Mouse (Mus musculus) adrenal gland, adult 8-10 months (tissue): ENCODE data around the gene Papola. TPM values are rescaled to one million over a fixed set of nuclear protein-coding genes. Genes with fewer than 3 reads are reported as not detected.
"Not testable (repeated sequence)": the region's sequence is repeated elsewhere in the genome, so short reads cannot be mapped to it uniquely, and the experiment has no call there.

Experiments used
- DNase-seq: peaks from one replicate; pipeline ENCODE4 v3.0.0; 2022
- total RNA-seq, 4 experiments: library from RNA; stranded (reverse); gene quantifications; 2 replicates each; pipeline ENCODE4 v1.2.4; 2022

Papola gene
- total RNA-seq, 4 experiments from 2014 or later: 186 to 233 (median 219) TPM

DNA sequence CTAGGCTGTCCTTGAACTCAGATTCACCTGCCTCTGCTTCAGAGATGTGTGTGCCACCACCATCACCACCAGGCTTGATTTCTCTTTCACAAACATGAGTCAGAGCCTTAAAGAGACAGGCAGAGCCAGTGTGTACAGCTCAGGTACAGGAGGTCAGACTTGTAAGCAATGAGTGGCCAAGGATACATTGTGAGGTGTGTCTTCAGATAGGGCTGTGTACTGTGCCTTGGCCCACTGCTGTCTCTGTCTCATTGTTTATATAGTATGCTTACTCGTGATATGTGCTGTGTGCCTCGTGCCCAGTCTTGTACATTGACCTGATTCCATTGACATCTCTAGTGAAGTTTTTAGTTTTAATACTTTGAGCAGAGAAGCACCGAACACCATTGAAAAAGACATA, 21.3 kb downstream of the Papola start:
- DNase-seq: no peak

DNA sequence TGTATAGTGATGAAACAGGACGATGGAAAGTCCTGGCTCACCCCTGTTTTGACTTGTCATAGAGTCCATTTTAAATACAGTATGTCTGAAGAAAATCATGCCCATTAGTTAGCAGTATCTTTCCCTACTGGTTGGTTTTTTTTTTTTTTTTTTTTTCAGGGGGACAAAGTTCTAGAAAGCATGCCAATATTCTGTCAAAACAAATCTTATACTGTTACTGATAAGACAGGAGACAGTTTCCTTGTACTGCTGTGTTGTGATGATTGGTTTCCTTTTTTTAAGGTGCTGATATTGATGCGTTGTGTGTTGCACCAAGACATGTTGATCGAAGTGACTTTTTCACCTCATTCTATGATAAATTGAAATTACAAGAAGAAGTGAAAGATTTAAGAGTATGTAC, 21.7 kb downstream of the Papola start:
- no peak for DNase-seq

DNA sequence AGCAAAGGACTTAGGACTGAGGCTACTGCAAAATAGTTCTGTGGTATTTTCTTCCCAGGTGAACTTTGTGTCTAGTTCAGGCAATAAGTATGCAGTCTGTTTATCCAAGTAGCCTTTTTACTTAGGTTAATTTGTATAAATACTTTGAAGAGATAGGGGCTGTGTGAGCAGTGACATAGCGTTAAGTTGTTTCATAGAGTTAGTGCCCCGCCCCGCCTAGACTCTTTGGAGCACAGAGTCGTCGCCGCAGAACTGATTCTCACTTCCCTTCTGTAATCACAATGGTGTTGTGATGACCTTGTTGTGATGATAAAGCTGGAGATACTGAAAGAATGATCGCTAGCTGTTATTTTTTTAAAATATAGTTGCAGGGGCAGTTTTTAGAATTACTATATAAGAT, 22.9 kb downstream of the Papola start:
- DNase-seq: no peak

DNA sequence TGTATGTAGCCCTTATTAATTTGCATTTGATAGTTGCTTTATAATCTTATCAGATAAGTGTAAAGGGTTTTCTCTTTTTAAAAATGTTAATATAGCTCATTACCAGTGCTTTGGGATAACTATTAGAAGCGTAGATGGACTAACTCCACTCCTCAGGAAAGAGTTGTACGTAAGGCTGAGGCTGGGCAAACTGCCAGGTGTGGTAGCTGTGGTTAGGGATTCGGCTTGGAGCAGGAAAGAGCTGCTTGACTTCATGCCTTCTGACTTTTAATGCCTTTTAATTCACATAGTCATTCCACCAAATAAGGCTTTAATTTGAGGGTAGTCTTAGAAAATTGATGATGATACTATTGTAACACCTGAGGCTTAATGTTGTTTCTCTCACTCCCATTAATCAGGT, 24.5 kb downstream of the Papola start:
- DNase-seq: no peak

DNA sequence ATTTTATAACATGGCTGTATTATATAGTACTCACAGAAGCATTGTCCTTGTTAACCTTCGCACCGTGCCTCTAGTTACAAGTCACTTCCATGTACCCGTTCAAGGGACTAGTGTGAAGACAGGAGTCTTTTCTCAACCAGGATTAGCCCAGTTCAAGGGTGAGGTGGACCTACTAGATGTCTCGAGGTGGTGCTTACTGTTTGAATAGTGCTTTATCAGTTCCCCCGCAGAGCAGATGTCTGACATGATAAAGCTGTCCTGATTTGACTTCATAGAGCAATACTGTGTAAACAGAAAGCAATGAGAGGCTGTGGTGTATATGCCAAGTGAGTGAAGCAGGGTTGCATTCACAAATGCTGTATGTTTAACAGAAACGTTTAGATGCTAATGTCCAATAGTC, 26.1 kb downstream of the Papola start:
- no peak for DNase-seq

DNA sequence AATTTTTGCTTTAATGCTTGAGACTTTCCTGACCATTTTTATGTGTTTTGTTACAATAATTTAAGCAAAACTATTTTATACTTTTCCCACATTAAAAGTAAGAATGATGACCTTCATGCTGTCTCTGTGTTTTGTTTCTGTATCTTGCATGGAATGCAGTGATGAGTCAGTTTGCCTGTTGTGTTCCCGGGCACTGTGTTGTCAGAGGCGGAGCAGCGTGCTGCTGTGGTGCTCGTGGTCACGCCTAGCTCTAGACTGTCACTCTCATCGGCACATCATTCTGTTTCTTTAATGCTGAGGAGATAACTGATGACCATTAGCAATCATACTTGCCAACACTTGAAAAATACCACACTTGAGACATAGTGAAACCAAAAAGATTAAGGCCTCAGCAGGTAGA, 29.5 kb downstream of the Papola start:
- DNase-seq: peak; percentile 28

DNA sequence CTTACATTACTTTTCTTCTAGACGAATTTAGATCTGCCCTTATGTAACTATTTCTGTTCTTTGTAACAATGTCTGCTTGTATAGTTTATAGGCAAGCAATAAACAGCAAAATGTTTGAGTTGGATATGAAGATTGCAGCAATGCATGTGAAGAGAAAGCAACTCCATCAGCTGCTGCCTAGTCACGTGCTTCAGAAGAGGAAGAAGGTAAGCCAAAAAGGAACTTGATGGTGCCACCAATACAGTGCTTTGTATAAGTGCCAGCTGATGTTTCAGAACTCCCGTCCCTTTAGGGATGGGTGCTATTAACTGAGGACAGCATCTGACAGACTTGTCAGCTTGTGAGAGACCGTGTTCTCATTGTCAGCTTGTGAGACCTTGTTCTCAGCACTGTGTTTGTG, 39.0 kb downstream of the Papola start:
- no peak for DNase-seq

DNA sequence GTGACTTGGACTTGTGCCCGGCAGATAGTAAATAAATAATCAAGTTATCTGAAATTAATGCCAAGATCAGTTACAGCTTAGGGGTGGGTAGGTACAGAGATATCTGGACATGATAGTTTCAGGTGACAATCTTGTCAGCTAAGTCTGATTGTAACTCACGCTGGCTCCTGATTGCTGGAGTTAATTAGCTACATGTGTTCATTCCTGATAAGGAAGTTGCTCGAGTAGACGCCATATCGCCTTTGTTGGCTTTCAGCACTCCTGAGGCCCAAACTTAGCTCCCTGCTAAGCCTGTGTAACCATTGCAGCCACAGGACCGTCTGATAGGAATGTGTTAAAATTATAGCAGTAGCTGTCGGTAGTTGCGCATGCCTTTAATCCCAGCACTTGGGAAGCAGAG, 40.2 kb downstream of the Papola start:
- DNase-seq: no peak

DNA sequence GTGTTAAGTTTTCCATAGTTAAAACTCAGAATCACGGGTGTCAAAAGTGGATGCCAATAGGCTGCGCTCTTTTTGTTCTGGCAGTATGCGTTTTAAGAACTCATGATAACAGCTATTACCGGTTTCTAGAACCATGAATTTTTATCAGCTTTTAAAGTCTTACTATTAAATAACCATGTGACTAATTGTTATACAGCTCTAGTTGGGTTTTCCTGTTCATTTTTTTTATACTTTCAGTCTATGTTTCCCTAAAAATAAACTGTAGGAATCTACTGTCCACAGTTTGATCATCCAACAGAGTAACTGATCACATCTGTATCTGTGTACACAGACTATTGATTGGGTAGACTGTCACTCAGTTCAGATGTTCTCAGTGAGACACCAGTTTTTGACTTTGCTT, 40.8 kb downstream of the Papola start:
- DNase-seq: no peak

DNA sequence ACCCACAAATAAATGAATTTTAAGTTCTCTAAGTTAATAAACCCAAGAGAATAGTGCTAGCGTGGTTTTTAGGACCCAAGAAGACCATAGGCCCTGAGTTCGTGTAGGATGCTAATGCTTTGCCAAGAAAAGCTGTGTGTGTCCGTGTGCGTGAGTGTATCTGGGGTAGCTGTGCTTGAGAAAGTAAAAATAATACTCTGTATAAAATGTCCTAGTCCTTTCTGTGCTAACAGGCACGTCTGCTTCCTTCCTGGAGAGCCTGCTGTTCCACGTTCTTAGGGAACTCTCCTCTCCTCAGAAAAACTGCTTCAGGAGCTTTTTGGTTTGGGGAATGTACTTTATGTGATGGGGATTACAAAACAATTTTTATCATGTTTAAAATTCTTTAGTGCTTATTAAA, 48.0 kb downstream of the Papola start:
- no peak for DNase-seq

DNA sequence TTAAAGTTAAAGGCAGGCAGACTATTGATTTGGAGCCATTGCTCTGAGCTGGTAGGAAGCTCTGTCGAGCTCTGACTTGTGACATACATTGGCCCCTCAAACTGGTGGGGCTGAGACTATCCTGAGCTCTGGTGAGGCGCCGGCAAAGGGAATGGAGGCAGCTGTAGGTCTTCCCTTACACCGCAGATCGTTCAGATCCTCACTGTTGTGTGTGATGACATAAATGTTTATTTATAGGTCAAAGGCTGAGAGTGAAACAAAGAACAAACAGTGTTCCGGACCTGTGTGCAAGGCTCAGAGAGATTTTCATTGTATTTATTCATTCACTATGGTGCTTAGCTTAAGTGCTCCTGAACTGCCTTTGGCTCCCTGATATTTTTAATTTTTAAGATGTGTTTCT, 50.4 kb downstream of the Papola start:
- DNase-seq: no peak

DNA sequence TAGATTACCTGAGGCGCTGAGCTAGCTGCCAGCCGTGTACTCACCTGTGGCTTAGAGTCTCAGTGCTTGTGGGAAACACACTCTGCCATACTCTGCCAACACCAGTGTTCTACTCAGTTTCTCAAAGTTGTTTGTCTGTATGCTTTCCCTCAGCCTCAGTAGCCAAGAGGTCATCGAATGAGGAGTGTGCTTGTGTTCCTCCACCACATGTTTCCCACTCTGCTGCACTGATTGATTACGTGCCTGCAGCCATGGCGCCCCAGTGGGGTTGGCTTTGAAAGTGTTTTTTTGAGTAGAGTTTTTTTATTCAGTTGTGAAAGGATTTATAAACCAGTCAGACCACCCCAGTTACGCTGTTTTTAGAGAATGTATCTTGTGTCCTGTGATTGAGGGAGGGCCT, 51.1 kb downstream of the Papola start:
- DNase-seq: no peak

DNA sequence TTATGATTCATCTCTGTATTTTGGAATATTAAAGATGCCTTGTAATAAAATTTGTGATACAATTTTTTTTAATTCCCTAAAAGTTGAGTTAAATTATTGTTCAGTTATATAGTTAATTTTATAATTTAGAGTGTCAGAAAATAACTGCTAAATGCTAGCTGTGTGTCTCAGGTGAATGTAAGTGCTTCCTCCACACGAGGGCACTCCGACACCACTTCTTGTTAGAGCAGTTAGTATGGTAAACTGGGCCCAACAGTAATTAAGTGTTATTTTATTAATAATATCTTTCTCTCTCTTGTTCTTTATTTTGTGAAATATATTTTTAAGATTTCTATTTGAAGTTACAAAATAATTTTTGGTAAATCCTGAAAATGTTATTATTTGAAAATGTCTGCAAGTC, 51.7 kb downstream of the Papola start:
- DNase-seq: no peak

DNA sequence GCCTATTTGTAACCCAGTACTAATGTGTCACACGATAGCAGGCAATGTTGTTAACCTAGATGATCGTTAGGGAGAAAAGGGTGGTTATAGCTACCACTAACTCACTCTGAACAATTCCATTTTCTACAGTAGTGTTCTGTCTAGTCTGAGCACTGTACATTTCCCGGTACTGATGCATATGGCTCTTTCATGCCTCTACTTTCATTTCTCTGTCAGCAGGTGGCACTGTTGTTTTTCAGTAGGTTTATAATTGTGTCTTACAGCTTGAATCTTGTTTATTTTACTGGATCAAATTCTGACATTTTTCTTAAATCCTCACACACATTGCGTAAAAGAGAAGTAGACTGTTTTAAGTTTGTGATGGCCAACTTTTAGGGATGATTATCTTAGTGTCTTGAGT, 54.6 kb downstream of the Papola start:
- no peak for DNase-seq

DNA sequence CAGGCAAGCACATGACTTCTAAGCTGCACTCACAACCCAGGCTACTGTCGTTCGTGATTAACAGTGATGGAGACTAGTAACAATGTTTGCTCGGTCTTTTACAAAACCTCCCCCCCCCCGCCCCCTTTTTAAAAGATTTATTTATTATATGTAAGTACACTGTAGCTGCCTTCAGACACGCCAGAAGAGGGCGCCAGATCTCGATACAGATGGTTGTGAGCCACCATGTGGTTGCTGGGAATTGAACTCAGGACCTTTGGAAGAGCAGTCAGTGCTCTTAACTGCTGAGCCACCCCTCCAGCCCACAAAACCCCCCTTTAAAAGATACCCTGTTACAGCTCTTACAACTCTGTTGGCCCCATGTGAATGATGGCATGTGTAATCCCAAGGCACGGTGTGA, 56.1 kb downstream of the Papola start:
- not testable (repeated sequence) for DNase-seq

DNA sequence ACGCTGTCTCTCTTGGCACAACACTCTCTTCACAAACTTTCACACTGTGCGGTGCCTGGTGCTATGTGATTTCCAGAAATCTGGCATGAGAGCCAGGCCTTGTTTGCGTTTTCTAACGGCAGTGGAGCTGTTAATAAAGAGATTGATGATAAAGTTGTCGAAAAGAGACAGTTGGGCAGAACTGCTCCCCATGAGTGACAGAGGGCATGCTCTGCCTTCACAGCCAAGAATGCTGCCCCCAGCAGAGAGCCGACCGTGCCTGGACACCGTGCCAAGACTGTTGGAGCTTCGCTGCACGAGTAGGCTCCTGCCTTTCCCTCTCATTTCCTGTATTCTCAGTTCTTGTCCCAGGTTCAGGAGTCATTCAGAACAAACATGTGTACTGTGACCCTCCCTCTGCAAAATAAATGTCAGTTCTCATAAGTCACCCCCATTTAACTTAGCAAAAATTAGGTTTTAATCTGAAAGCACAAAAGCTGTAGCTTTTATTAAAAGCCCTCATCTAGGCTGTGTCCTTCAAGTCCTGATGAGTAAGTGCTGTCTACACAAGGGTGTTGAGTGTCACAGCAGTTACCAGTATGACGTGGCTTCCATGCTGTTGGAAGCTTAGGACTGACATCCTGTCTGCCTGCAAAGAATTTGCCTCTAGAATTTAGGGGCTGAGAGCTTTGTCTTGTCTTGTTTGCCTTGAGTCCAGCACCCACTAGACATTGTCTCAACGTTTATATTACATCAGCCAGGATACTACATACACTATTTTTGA, 58.9 kb downstream of the Papola start:
- DNase-seq: peak; percentile 54

DNA sequence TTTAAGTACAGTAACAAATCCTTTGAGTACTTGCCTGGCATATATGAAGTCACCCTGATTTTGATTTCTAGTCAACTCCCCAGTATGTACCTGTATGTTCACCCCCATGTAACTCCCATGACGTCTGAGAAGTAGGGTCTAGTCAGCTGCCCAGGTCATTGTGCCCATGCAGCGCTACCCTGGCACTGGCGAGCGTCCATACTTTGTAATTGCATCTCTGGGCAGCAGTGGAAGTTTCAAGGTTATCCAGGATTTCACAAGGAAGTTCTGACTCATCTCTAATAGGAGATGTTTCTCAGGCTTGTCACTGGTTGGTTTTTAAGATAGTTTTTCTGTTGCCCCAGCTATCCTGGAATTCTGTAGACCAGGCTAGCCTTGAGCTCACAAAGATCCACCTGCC, 59.9 kb downstream of the Papola start:
- DNase-seq: peak; percentile 82

DNA sequence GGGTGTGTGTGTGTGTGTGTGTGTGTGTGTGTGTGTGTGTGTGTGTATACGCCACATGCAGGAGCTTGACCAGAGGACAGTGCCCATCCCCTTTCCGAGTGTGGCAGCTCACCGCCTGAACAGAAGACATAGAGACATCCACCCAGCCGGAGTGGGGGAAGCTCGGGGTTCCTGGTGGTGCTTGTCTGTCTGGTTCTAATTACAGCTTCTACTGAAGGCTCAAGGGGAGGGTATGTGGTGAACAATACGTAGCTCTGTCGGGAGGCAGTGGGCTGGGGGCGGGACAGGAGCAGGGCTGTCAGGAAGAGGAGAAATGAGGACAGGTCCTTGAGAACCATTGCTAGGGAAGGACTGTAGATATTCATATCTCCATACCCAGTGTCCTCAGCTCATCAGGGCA, 64.6 kb downstream of the Papola start:
- DNase-seq: no peak

DNA sequence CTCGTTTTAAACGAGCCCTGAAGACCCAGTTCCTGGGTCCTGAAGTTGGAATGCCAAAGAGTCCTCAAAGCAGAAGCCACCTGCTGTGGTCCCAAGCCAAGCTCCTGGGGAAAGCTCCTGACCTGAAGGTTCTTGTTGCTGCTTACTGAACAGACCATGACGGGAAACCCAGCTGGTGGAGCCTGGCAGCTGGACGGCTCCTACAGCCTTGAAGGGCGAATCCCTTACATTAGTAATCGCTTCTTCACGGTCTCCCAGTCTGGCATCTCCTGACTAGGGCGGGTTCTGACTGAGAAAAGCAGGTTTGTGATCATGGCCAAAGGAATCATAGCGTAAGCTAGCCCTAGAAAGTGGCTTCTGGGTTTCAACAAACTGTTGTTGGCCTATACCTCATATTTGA, 66.2 kb downstream of the Papola start:
- no peak for DNase-seq

DNA sequence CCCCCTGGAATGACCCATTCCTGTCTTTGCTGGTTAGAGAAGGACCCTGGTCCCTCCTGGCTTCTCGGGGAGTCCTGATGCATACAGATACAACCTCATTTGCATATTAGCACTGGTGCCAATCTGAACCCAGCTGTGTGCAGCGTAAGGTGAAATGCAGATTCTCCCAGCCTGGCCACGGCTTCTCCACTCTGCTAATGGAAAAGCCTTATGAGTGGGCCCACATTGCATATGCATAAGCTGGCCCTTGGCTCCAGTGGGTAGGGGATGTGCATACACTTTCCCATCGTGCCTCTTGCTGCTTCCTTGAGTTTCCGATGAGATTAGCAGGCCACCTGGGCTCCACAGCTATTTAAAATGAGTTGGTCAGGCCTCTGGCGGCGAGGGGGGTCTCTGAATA, 68.3 kb downstream of the Papola start:
- DNase-seq: no peak

DNA sequence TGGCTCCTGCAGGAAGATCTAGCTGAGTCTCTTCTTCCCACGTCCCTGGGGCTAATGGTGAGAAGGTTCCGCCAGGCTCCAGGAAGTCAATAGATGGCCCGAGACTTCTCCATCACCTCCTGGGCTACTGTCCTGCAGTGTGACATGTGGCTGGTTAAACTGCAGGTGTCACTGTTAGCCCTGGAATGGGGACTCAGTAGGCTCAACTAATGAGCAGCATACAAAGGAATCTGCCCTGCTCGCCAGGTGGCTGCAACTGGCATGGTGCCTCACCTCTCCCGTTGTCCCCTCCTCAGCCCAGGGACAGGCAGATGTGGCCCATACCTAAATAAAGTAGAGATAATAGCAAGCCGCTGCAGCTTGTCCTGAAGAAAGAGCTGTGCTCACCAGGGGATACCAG, 70.1 kb downstream of the Papola start:
- no peak for DNase-seq

DNA sequence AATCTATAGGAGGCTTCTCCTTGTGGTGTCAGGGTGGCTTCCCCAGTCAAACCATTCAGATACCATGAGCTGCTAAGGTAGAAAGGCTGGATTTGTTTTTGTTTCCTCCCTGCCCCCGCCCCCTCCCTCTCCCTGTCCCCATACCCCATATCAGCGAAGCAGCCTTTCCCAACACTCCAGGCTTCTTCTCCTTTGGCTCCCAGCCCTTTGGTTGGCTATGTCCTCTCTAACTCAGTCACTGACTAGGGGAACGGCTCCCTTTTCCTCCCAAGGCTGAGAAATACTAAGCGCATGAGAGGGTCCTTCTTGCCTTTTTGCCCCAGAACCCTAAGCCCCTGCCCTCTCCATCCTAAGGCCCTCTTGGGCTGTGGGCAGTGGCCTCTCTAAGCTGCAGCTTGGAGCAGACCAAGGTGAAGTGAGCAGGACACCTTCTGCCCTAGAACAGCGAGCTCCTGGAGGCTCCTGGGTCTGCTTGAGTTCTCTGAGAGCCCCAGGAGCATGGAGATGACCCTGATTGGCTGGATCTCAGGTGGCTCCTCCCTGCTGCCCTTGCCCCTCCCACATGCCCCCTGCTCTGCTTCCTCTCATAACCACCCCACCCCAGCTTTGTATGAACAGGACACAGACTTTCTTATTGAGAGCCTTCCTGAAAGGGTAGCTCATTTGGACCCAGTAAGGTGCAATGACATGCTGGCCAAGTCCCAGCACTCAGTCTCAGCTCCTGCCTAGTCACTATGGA, 73.6 kb downstream of the Papola start:
- no peak for DNase-seq

DNA sequence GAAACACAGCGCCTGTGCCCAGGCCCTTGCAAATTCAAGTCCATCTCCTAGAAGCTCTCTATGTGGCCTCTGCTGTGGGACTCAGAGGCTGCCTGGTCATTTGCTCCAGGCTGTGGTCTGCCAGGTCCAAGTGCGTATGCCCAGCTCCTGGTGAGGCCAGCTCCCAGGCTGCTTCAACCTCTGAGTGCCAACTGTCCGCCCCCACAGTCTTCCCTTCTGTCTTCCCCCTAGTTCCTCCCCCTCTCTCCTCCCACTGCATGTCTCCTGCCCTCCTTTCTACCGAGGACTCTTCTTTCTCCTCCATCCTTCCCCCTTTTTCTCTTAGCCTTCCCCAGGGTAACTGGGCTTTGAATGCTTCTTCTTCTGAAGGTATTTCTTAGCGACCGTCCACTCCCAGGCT, 77.6 kb downstream of the Papola start:
- no peak for DNase-seq

DNA sequence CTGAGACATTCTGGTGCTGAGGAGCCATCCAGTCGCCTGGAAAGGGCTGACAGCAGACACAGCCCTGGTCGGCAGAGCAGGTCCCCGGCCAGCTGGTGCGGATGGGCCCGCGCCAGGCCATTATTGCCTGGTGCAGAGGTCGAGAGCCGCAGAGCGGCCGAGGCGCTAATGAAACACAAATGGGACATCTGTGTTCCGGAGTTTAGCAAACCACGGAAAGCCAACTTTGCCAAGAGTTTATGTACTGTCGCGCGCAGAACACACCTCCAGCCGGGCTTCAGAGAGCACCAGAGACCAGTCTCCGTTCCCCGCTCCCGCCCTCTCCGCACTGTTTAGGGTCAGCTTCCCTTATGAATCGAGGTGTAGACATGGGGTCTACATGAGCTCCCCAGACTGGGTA, 78.1 kb downstream of the Papola start:
- DNase-seq: no peak
